Mouse (Mus musculus): ENCODE measurements around the gene Fchsd2. TPM values are rescaled to one million over a fixed set of nuclear protein-coding genes. Genes with fewer than 3 reads are reported as not detected.

The Fchsd2 gene
- polyA plus RNA-seq, 1 experiment from 2014 or later = 17.3 TPM

GRCm38 (mm10) chr7:101084816-101085456, 7.7 kb upstream of the Fchsd2 start:
- no peak overlapping the region for H3K4me3 ChIP-seq
- no peak overlapping the region for H3K27ac ChIP-seq
- DNase-seq (ENCODE audit: low spot score) = no peak
- no peaks in the 10 kb centered on the region for H3K27me3 ChIP-seq (ENCODE audit: insufficient read depth, poor library complexity, severe bottlenecking)
- H3K36me3 ChIP-seq = no peaks in the 10 kb centered on the region
- H3K9me3 ChIP-seq = no peaks in the 10 kb centered on the region
- peaks cover 51% of the 10 kb centered on the region for H3K4me1 ChIP-seq
- WGBS = 78% methylated on average over 4 of the region's 4 CpGs

DNA sequence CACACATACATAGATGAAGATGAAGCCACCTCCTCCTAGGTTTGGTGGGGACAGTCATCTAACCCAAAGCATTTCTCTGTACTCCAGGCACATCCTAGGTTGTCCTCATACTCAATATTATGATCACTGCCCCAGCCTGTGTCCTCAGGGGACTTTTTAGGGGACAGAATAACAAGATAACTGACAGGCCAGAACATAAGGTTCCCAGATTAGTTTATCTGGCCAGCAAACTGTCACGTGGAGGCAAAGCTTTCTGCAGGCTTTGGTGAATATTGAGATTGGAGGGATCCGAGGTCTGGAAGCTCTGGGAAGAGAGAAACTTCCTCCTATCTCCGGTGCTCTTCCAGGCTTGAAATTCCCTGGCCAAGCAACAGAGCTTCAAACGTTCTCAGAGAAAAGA, 6.9 kb upstream of the Fchsd2 start:
- Histone ChIP-seq H3K27me3 (ENCODE audit: insufficient read depth, poor library complexity, severe bottlenecking) (no peaks in the 10 kb centered on the region), H3K27ac (0 out of 2 replicates have a peak overlapping the region, but pooled peaks have one; percentile 47), H3K4me3 (no peak overlapping the region), H3K36me3 (no peaks in the 10 kb centered on the region), H3K9me3 (no peaks in the 10 kb centered on the region), H3K4me1 (peaks cover 60% of the 10 kb centered on the region)
- DNase-seq (ENCODE audit: low spot score) = no peak
- WGBS = 20% methylated on average over 4 of the region's 4 CpGs

GRCm38 (mm10) chr7:101088687-101089086, 4.0 kb upstream of the Fchsd2 start:
- H3K4me1 ChIP-seq = peaks cover 75% of the 10 kb centered on the region
- no peak overlapping the region for H3K4me3 ChIP-seq
- 35% methylated on average over 4 of the region's 4 CpGs for WGBS
- H3K9me3 ChIP-seq = no peaks in the 10 kb centered on the region
- DNase-seq (ENCODE audit: low spot score) = no peak
- peak overlapping the region; percentile 75 for H3K27ac ChIP-seq
- H3K36me3 ChIP-seq = no peaks in the 10 kb centered on the region
- no peaks in the 10 kb centered on the region for H3K27me3 ChIP-seq (ENCODE audit: insufficient read depth, poor library complexity, severe bottlenecking)

DNA sequence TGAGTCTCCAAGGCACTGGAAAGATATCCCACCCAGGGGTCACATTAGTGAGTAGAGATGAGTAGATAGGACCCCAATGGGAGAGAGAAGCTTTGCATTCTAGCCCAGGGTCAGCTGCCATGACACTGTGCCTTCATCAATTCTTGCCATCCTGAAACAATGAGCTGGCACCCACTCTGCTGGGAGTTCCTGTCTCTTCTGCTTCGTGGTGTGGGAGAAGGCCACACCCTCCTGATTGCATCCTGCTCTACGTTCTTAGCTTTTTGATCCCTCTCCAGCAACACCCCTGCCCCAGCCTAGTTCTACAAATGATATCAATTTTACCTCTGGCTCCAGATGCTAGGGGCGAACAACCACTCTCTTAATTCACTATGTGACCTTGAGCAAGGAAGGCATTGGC, 3.4 kb upstream of the Fchsd2 start:
- H3K36me3 ChIP-seq = no peaks in the 10 kb centered on the region
- peaks cover 75% of the 10 kb centered on the region for H3K4me1 ChIP-seq
- WGBS = 54% methylated on average over 3 of the region's 3 CpGs
- no peak for DNase-seq (ENCODE audit: low spot score)
- H3K4me3 ChIP-seq = no peak overlapping the region
- peak overlapping the region; percentile 75 for H3K27ac ChIP-seq
- H3K9me3 ChIP-seq = no peaks in the 10 kb centered on the region
- H3K27me3 ChIP-seq (ENCODE audit: insufficient read depth, poor library complexity, severe bottlenecking) = no peaks in the 10 kb centered on the region

GRCm38 (mm10) chr7:101093231-101093630, 568 bp downstream of the Fchsd2 start:
- WGBS = 62% methylated on average over 3 of the region's 3 CpGs
- H3K27ac ChIP-seq = peak overlapping the region; percentile 37; the same call in 1 of the 2 replicates
- no peaks in the 10 kb centered on the region for H3K36me3 ChIP-seq
- H3K4me3 ChIP-seq = no peak overlapping the region
- H3K4me1 ChIP-seq = peaks cover 59% of the 10 kb centered on the region
- H3K27me3 ChIP-seq (ENCODE audit: insufficient read depth, poor library complexity, severe bottlenecking) = no peaks in the 10 kb centered on the region
- no peaks in the 10 kb centered on the region for H3K9me3 ChIP-seq
- DNase-seq (ENCODE audit: low spot score) = no peak

GRCm38 (mm10) chr7:101094746-101095145, 2.1 kb downstream of the Fchsd2 start:
- peaks cover 45% of the 10 kb centered on the region for H3K4me1 ChIP-seq
- no peak for DNase-seq (ENCODE audit: low spot score)
- 77% methylated on average over 1 of the region's 1 CpGs for WGBS
- no peak overlapping the region for H3K4me3 ChIP-seq
- no peaks in the 10 kb centered on the region for H3K9me3 ChIP-seq
- H3K27ac ChIP-seq = no peak overlapping the region
- H3K27me3 ChIP-seq (ENCODE audit: insufficient read depth, poor library complexity, severe bottlenecking) = no peaks in the 10 kb centered on the region
- no peaks in the 10 kb centered on the region for H3K36me3 ChIP-seq

- Histone ChIP-seq H3K27ac (peak overlapping the region; percentile 81), H3K9me3 (no peaks in the 10 kb centered on the region), H3K4me1 (peaks cover 37% of the 10 kb centered on the region), H3K27me3 (ENCODE audit: insufficient read depth, poor library complexity, severe bottlenecking) (no peaks in the 10 kb centered on the region), H3K4me3 (no peak overlapping the region; the same call in 1 of the 2 replicates), H3K36me3 (no peaks in the 10 kb centered on the region)
- WGBS = 41% methylated on average over 5 of the region's 5 CpGs
- no peak for DNase-seq (ENCODE audit: low spot score)
Observed at GRCm38 (mm10) chr7:101095560-101095959, 2.9 kb downstream of the Fchsd2 start.

DNA sequence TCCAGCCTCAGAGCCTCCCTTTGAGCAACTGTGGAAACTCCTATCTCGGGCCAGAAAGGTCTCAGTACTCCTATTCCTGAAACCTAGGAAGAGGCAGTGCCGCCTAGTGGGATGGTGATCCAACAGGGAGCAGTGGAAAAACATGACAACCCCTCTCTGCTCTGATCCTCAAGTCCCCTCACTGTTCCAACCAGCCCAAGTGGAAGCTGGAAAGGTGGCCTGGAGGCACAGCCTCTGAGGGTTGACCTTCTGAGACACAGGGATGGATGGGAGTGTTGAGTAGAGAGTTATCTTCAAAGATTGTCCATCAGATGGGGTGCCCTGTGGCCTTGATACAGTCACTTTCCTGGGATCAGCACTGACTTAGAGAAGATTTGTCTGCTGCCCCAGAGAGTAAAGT, 3.9 kb downstream of the Fchsd2 start:
- Histone ChIP-seq H3K4me1 (peaks cover 27% of the 10 kb centered on the region), H3K9me3 (no peaks in the 10 kb centered on the region), H3K27me3 (ENCODE audit: insufficient read depth, poor library complexity, severe bottlenecking) (0 out of 2 replicates have a peak, but pooled peaks cover 5% of the 10 kb centered on the region), H3K4me3 (no peak overlapping the region), H3K27ac (no peak overlapping the region), H3K36me3 (no peaks in the 10 kb centered on the region)
- peak; percentile 51 for DNase-seq (ENCODE audit: low spot score)
- 89% methylated on average over 2 of the region's 2 CpGs for WGBS

- Histone ChIP-seq H3K9me3 (no peaks in the 10 kb centered on the region), H3K4me3 (no peak overlapping the region), H3K27me3 (ENCODE audit: insufficient read depth, poor library complexity, severe bottlenecking) (0 out of 2 replicates have a peak, but pooled peaks cover 5% of the 10 kb centered on the region), H3K27ac (no peak overlapping the region), H3K4me1 (peaks cover 25% of the 10 kb centered on the region), H3K36me3 (no peaks in the 10 kb centered on the region)
- WGBS = 76% methylated on average over 3 of the region's 3 CpGs
- no peak for DNase-seq (ENCODE audit: low spot score)
Observed at GRCm38 (mm10) chr7:101097084-101097483, 4.4 kb downstream of the Fchsd2 start.

DNA sequence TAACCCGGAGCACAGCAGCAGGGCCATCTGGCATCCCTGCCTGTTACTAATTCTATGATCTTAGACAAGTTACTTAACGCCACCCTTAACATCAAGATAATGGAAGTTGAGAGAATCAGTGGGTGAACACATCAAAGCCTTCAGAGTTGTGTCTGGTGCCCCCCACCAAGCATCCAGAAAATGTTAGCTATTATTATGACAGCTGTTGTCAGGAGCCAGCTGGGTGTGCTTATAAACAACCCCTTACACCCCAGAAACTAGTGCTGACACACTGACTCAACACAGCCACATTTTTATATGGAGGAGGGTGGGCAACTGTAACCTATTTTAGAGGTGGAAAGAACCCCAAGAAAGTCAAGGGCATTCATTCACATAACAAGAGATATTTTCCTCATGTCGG, 7.3 kb downstream of the Fchsd2 start:
- no peak overlapping the region for H3K4me3 ChIP-seq
- DNase-seq (ENCODE audit: low spot score) = no peak
- H3K27ac ChIP-seq = no peak overlapping the region
- peaks cover 12% of the 10 kb centered on the region for H3K4me1 ChIP-seq
- H3K9me3 ChIP-seq = no peaks in the 10 kb centered on the region
- 0 out of 2 replicates have a peak, but pooled peaks cover 9% of the 10 kb centered on the region for H3K27me3 ChIP-seq (ENCODE audit: insufficient read depth, poor library complexity, severe bottlenecking)
- 72% methylated on average over 3 of the region's 3 CpGs for WGBS
- no peaks in the 10 kb centered on the region for H3K36me3 ChIP-seq

DNA sequence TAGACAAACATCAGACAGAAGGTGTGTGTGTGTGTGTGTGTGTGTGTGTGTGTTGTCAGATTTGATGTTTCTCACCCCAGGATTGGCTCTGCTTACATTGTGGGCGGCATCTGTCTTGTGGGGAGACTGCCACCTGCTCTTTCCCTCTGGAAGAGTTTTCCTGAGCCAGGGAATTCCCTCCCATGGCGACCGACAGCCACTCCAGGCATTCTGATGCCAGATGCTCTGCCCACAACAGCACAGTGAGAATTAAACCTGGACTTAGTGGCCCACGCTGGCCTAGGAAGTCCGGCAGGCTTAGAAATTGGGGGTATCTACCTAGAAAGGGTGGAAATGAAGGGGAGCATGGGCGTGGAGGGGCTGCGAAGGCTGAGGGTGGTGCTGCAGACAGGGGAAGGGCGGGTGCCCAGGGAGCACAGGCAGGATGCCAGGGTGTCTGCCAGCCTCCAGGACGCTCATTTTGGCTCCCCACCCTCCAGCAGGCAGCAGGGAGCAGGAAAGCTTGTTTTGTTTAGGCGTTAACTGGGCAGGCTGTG, 8.6 kb downstream of the Fchsd2 start:
- H3K27ac ChIP-seq = no peak overlapping the region
- H3K27me3 ChIP-seq (ENCODE audit: insufficient read depth, poor library complexity, severe bottlenecking) = 0 out of 2 replicates have a peak, but pooled peaks cover 9% of the 10 kb centered on the region
- no peaks in the 10 kb centered on the region for H3K36me3 ChIP-seq
- 0 out of 2 replicates have a peak, but pooled peaks cover 4% of the 10 kb centered on the region for H3K4me1 ChIP-seq
- H3K9me3 ChIP-seq = no peaks in the 10 kb centered on the region
- no peak overlapping the region for H3K4me3 ChIP-seq
- DNase-seq (ENCODE audit: low spot score) = no peak
- WGBS = 66% methylated on average over 10 of the region's 10 CpGs

GRCm38 (mm10) chr7:101106666-101107065, 14.0 kb downstream of the Fchsd2 start:
- peaks cover 11% of the 10 kb centered on the region for H3K36me3 ChIP-seq
- H3K27me3 ChIP-seq (ENCODE audit: insufficient read depth, poor library complexity, severe bottlenecking) = 0 out of 2 replicates have a peak, but pooled peaks cover 3% of the 10 kb centered on the region
- H3K27ac ChIP-seq = no peak overlapping the region
- H3K4me1 ChIP-seq = peaks cover 30% of the 10 kb centered on the region
- DNase-seq (ENCODE audit: low spot score) = no peak
- no peaks in the 10 kb centered on the region for H3K9me3 ChIP-seq
- H3K4me3 ChIP-seq = no peak overlapping the region
- WGBS = 61% methylated on average over 2 of the region's 2 CpGs

- no peaks in the 10 kb centered on the region for H3K9me3 ChIP-seq
- H3K36me3 ChIP-seq = peaks cover 12% of the 10 kb centered on the region
- H3K27me3 ChIP-seq (ENCODE audit: insufficient read depth, poor library complexity, severe bottlenecking) = 0 out of 2 replicates have a peak, but pooled peaks cover 3% of the 10 kb centered on the region
- DNase-seq (ENCODE audit: low spot score) = no peak
- peak overlapping the region; percentile 96 for H3K27ac ChIP-seq
- peaks cover 30% of the 10 kb centered on the region for H3K4me1 ChIP-seq
- 30% methylated on average over 5 of the region's 5 CpGs for WGBS
- H3K4me3 ChIP-seq = peak overlapping the region; percentile 86
Observed at GRCm38 (mm10) chr7:101107073-101107810, 14.6 kb downstream of the Fchsd2 start.

Data from heart, embryonic 10.5 days (tissue).